15 mouse cellular contexts compared by ENCODE assay signal in genomic region chr6:124345096-124345495, GRCm38 (mm10). TPM values are rescaled to one million over a fixed set of nuclear protein-coding genes. Genes with fewer than 3 reads are reported as not detected.
DNase-seq lines count a peak whose midpoint lies in the region.
"Had no signal": no experiment of that assay in that cellular context is flagged by ENCODE, and none has a peak within 500 bp of the region (broad histone marks: within the 10 kb centered on the region; RNA-seq: fewer than 3 reads in every experiment).

No protein-coding gene starts in this region.

- intact Hi-C loops in heart, postnatal 36 days (cut with DNase I) = no loop called here

- DNase-seq in embryo, embryonic 10.5 days (ENCODE audit: low spot score) = peak; percentile 5
- DNase-seq in embryo, embryonic 10 days (ENCODE audit: low spot score) = no peak
- DNase-seq in layer of hippocampus, adult 18-20 months (ENCODE audit: low spot score in 2 of 2) = peak; percentile 22 to 34
- DNase-seq in layer of hippocampus, postnatal 25 days (ENCODE audit: extremely low spot score in 1 of 2, low spot score in 1 of 2) = no peak
- peak; percentile 16 for DNase-seq in adipocyte (ENCODE audit: low spot score)
- peak; percentile 11 for DNase-seq in layer of hippocampus, adult 9-11 months
- DNase-seq in lung, postnatal 25 days (ENCODE audit: low spot score) = no peak
- no peak for DNase-seq in heart, postnatal 36 days
- DNase-seq: adrenal gland, adult 2 months; cerebellum, adult 11 months; cerebellum, postnatal 25 days; gastrocnemius, postnatal 10 days; heart, adult 18-20 months; kidney, postnatal 4 days; midbrain, embryonic 14.5 days had no signal

RNA-seq across cellular contexts. Expression of gene Cd163, which starts 40.6 kb away (rescaled TPM):
- 1 to 10 TPM; 1.7 to 2.2 TPM for total RNA-seq in layer of hippocampus, adult 18-20 months (2021)
- 1 to 10 TPM in 1 of 2 experiments, under 1 TPM in 1; 0.87 to 2.4 TPM for total RNA-seq in layer of hippocampus, postnatal 25 days (2021)
- total RNA-seq in heart, postnatal 36 days (2021) = 10 to 100 TPM; 15.2 to 31.9 TPM

Comparison
In these comparisons a context has a peak if more than half of its experiments do, and no peak if none do; other contexts are left out.
1. DNase-seq: peak in embryo, embryonic 10.5 days (single experiment), layer of hippocampus, adult 18-20 months (2 of 2), adipocyte (single experiment) and layer of hippocampus, adult 9-11 months (single experiment); none in embryo, embryonic 10 days (single experiment), layer of hippocampus, postnatal 25 days (0 of 2), lung, postnatal 25 days (single experiment) and heart, postnatal 36 days (0 of 2).
2. RNA of gene Cd163, which starts 40.6 kb away (total RNA-seq): 15.2 to 31.9 TPM in heart, postnatal 36 days; 0.87 to 2.4 TPM in layer of hippocampus, postnatal 25 days and 1.7 to 2.2 TPM in layer of hippocampus, adult 18-20 months; every median in the first group is over 4 times any median in the second.